Mouse (Mus musculus) CD8-positive naive resting alpha-beta T cell, adult 2 months (primary cell): Measurements from ENCODE around the gene Epop.

Experiments
- DNase-seq, 2 experiments: peaks; one replicate each; pipeline ENCODE4 v3.0.0; 2022; ENCODE audit warnings: low read depth in 2 of 2, low spot score in 2 of 2

The Epop gene

DNA sequence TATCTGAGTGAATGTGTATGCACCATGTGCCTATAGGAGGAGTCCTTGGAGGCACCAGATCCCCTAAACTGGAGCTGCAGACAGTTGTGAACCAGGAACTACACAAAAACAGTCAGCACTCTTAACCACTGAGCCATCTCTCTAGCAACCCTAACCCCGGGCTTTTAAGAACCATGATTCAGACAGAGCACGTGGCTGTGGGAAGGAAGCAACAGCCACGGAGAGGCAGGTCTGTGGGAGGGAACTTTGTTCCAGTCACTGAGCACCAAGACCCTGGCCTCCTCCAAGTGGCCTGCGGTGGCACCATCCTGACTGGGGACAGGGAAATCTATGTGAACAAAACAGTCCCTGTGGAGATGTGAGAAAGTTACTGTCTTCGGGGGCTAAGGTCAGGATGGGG lies 37.6 kb downstream of the Epop start:
- DNase-seq: no peak

DNA sequence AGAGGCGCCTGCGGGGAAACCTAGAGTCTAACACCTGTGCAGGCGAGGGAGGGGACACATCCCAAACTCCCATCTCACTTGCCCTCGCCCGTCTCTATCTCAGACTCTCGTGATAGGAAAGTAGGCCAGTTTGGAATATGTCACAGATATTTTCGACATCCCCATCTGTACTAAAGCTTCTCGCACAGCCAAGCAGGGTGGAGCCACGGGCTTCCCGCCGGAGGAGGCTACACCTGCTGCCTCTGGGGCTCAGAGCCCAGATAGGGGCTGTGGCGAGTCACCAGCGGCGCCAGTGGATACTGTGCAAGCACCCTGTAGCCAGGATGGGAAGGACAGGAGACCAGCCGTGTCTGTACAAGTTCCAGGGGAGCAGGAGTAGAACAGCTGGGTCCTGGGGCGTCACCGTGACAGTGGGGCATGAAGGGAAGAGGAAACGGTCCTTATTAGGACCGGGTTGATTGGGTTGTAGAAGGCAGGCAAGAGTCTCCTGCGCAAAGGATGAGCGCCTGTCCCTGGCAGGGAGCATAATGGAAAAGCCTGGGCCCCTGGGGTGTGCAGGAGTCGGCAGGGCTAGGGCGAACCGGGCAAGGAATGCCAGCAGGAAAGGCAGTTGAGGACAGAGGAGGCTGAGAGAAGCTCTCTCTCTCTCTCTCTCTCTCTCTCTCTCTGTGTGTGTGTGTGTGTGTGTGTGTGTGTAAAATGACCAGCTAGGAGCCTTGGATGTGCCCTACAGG lies 39.1 kb downstream of the Epop start:
- no peak for DNase-seq

DNA sequence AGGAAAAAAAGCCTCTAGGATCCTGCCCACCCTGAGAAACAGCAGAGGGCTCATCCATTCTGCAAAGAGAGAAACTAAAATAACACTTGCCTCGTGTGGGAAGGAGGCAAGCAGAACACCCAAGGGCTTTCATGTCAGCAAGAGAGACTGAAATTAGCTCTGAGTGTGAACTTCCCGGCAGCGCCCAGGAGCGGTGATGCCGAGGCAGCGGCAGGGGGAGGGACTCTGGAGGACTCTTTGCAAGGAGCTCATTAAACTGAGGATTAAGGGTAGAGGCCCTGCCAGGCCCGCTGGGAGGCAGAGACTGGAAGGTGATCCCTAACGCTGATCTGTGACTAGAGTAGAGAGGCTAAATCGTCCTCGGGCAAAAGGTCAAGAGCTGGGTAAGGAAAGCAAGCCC lies 40.3 kb downstream of the Epop start:
- DNase-seq: no peak

DNA sequence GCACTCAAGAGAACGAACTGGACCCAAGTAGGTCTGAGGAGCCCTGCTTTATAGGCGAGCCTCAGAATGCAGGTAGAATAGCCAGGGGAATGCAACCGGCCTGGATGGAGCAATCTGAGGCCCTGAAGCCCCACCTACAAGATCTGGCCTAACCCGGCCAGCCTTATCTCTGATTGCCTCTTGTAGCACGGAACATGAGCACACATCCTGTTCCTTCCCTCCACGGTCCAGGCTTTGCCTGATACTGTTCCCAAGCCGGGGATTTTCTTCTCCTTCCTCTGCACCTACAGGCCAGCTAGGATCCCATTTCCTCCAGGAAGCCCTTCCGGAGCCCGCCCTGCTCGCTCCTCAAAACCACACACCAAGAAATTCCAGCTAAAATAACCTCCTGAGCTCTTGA lies 43.6 kb downstream of the Epop start:
- no peak for DNase-seq

DNA sequence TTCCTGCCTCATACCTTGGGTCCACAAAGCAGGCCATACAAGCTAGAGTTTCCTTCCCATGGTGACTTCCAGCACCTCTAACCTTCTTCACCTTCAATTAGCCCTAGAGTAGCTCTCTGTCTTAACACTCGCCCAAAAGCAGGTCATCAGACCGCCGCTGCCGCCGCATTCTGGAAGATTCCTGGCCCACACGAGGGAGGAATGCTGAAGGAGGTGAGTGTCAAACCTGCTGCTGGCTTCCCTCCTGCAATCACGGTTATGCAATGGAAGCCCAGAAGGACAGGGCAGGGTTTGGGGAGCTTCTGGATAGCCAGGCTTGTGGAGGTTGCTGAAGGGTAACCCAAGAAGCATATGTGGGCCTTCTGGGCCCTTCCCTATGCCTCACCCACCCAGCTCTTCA lies 45.0 kb downstream of the Epop start:
- DNase-seq: no peak

DNA sequence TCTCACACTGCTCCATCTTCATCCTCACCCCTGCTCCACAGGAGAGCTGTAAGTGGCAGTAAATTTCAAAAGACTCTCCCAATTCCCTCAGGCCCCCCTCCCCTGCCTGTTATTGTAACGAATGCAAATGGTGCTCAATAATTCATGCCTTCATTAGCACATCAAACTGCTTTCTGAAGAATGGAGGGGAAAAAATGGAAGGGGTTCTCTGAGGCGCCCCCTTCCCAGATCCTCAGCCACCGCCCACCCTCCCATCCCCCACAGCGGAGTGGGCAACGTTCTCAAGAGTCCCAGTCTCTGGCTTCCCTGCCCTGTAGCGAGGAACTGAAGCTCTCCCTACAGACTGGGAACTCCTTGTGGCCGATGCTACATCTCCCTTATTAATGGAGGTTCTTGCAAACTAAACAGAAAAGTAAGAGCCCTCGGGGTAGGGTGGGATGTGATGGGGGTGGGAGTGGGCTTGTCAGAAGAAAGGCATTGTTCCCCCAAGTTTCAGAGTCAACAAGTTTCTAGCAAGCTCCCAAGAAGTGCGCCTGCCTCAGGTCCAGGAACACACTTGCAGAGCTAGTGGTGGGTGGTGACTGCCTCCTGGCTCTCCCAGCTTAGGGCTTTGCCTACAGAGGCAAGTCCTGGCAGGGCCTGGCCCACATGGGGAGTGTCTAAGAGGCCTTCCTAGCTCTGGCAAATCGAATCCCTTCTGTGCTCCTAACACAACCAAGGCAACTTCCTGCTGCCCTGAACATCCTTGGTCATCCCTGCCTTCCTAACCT lies 50.2 kb downstream of the Epop start:
- no peak for DNase-seq

DNA sequence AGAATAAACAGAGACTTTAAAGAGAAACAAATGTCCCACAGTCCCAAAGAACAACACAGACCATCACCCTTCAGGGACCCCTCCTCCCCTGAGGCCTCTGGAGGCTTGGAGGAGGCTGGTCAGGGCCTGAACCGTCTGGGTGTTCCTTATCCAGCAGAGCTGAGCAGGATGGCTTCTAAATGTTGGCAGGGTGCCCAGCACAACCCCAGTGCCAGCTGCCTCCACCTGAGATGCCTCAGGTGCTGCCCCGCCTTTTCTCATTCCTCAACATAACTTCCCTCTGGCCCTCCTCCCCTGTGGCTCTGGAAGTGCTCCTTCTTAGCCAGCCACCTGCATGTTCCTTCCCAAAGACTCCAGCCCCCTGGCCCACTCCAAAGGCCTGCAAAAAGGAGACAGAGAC lies 51.2 kb downstream of the Epop start:
- DNase-seq: no peak
